Mouse (Mus musculus) lung, postnatal 10 days (tissue): ENCODE measurements at regions not wholly inside any gene's neighbourhood (a gene's known extent, or its start where the extent isn't known, plus 50 kb on each side); places are given as distances from the start of the nearest gene placed in this dataset.

Source experiments
- DNase-seq: peaks from one replicate; pipeline ENCODE4 v3.0.0; 2021

GRCm38 (mm10) chr1:137738157-137738851 is 437.2 kb downstream of the Ptprc start:
- no peak for DNase-seq

- DNase-seq, result no peak
Measured at GRCm38 (mm10) chr1:137703882-137704281, 471.6 kb downstream of the Ptprc start.

GRCm38 (mm10) chr1:137698876-137699275 is 476.6 kb downstream of the Ptprc start:
- no peak for DNase-seq

DNA sequence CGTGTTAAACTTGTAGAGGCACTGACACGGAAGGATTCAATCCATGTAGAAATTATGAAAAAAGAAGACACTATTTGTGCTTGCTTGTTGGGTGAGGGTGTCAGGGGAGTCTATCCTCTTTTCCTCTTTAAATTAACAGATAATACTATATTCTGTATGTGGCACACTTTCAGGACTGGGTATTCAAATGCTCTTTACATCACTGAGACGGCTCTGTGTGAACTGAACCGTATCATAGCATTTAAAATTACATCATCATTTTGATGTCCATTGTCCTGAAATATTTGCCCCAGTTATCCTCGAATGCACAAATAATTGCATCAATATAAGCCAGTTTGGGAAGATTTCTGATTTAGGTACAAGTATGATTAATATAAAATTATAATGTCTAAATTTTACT is 478.2 kb downstream of the Ptprc start:
- DNase-seq, result no peak

GRCm38 (mm10) chr1:137696796-137697195 is 478.7 kb downstream of the Ptprc start:
- no peak for DNase-seq

DNA sequence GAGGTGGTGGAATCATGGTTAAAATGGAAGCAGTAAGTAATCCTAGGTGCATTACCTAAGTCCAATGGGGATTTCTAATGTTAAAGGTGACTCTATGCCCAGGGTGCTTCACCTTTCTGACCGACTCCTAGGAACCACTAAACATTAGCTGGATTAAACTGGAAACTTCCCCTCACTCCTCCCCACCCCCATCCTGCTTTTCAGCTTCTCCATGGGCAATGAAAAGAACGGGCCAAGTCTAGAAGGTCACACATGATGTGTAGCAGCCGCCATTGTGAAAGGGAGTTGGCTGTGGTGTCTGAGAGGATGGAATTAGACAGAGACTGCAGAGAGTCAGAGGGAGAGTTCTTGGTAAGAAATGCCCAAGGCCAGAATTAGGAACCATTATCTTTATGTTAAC is 479.8 kb downstream of the Ptprc start:
- no peak for DNase-seq

- DNase-seq, result peak; percentile 28
Measured at GRCm38 (mm10) chr1:137692525-137692924, 483.0 kb downstream of the Ptprc start.

- DNase-seq, result no peak
Measured at GRCm38 (mm10) chr1:137690860-137691595, 484.5 kb downstream of the Ptprc start.

DNA sequence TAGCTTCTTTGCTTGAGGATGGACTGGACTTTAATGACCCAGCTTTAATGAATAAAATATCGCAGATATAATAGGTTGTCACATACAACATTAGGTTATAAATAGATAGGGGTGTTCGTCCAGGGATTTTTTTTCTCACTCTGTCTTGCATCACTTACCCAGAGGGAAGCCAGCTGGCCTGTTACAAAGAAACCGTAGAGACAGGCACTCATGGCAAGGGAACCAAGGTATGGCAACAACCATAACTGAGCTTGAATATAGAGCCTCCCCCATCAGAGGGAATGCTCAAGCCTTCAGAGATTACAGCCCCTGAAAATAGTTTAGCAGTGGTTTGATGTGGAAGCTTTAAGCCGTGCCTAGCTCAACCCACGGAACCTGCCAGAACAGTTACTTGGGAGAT is 504.9 kb downstream of the Ptprc start:
- peak; percentile 11 for DNase-seq

DNA sequence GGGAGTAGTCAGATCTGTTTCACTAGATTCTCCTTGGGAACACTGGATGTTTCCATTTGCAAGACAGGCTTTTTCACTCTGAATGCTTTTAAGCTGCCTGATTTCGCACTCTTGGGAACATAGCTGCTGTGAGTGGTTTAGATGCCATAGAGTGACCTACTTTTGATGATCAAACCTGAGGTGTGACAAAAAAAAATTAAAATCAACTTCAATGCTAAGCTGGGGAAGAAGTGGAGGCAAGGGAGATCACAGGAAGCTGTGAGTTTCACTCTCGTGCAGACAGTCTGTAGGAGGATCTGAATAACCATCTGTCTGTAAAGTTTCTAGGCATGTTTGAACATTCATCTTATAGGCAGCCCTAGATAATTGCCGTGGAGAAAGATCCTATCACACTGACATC is 505.7 kb downstream of the Ptprc start:
- no peak for DNase-seq

- DNase-seq, result no peak
Measured at GRCm38 (mm10) chr1:137658141-137658540, 517.4 kb downstream of the Ptprc start.

DNA sequence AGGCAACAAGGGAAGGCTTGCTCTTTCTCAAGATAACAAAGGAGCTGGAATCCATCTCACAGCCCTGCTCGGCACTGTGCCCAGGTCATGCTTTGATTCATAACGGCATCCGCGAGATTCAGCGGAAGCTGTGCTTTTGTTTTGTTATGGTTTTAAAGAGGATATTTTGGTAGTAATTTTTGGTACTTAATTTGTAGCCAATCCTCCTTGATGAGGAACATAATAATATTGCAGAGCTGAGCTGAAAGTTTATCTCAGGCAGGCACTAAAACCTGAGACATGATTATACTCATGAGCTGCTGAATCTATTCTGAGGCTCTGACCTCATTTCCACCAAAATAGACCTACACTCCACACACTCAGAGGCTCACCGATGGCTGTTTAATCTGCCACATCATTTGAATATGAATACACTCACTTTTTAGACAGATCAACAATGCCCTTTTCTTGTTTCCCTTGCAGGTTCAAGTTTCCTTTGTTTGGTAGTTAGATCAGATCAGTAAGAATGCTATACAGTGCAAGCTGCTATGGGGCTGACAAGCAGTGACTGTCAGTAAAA is 518.5 kb downstream of the Ptprc start:
- peak; percentile 76 for DNase-seq

- DNase-seq, result no peak
Measured at GRCm38 (mm10) chr1:137654171-137654570, 521.3 kb downstream of the Ptprc start.

- peak; percentile 30 for DNase-seq
Measured at GRCm38 (mm10) chr1:137653495-137653894, 522.0 kb downstream of the Ptprc start.

GRCm38 (mm10) chr1:137650629-137651028 is 524.9 kb downstream of the Ptprc start:
- no peak for DNase-seq

GRCm38 (mm10) chr1:137650082-137650481 is 525.4 kb downstream of the Ptprc start:
- no peak for DNase-seq

DNA sequence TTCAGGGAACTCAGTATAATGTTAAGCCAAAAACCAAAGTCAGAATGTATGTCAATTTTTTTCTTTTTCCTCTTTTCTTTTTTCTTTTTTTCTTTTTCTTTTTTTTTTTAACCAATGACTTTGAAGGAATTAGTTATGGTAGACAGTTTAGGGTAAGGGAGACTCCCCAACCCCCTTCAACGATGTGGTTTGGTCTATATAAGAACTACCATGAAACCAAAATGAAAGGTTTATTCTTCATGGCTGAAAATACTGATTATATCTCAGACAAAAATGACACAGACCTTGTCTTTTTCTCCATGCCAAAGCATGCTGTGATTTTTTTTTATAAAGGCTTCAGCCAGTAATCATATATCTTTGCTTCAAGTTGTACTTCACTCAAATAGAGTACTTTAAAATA is 526.7 kb downstream of the Ptprc start:
- no peak for DNase-seq

DNA sequence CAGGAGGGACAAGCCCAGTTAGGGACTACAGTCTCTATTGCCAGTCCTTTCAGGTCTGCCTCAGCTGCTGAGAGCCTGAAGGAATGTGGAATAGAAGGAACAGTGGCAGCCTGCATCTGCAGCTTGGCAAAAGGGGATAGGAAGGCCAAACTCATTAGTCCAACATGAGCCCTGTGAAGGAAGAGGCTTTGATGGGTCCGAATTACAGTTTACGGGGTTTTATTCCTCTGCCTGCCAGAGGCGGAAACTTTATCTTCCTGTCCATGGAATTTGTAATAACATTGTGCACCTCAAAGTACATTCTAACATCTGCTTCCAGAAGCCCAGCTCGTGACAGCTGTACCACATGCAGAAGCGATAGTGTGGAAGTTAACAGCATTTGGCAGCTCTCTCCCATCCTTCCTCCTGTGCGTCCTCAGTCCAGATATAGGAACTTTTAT is 530.9 kb downstream of the Ptprc start:
- peak; percentile 14 for DNase-seq

GRCm38 (mm10) chr1:137643508-137643907 is 532.0 kb downstream of the Ptprc start:
- DNase-seq, result no peak

DNA sequence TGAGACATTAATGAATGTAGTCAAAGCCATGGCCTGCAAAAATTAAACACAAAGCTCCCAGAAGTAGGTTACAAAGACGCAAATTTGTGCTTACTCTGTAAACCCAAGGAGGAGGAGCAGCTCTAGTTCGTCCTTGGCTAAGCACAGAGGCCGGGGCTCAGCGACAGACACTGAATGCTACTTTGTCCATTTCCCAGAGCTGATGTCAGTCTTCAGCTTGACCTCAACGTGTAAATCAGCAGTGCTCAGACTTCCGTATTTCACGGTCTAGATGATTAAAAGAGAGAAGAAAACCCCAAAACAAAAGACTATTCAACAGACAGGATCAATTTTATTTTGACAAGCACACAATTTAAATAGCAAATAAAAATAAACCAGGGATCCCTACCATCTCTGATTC is 534.7 kb downstream of the Ptprc start:
- DNase-seq, result no peak

- no peak for DNase-seq
Measured at GRCm38 (mm10) chr1:137636947-137637346, 538.6 kb downstream of the Ptprc start.

- DNase-seq, result no peak
Measured at GRCm38 (mm10) chr1:137636321-137636944, 539.1 kb downstream of the Ptprc start.

GRCm38 (mm10) chr1:137635781-137636180 is 539.7 kb downstream of the Ptprc start:
- DNase-seq, result no peak

- no peak for DNase-seq
Measured at GRCm38 (mm10) chr1:137631546-137631945, 544.0 kb downstream of the Ptprc start.
